Mouse (Mus musculus) megakaryocyte, embryonic 14.5 days (primary cell): Measurements from ENCODE around the gene Ism2. TPM values are rescaled to one million over a fixed set of nuclear protein-coding genes. Genes with fewer than 3 reads are reported as not detected.
"Not testable (repeated sequence)": the region's sequence is repeated elsewhere in the genome, so short reads cannot be mapped to it uniquely, and the experiment has no call there.

Experiments
- H3K27me3 ChIP-seq: replicated peaks from 2 replicates; pipeline ENCODE3; 2012; ENCODE audit warnings: inconsistent platforms
- H3K36me3 ChIP-seq: replicated peaks from 2 replicates; pipeline ENCODE3; 2012; ENCODE audit warnings: low read length, inconsistent platforms, mixed read lengths
- H3K4me1 ChIP-seq: 2 replicates; pipeline ENCODE4 v1.6.1; 2012; ENCODE audit warnings: inconsistent platforms
- H3K4me3 ChIP-seq: replicated peaks from 2 replicates; pipeline ENCODE3; 2012; ENCODE audit warnings: moderate library complexity, mild to moderate bottlenecking, inconsistent platforms
- H3K9me3 ChIP-seq: 2 replicates; pipeline ENCODE4 v1.6.1; 2012; ENCODE audit warnings: inconsistent platforms
- FLI1 ChIP-seq: IDR thresholded peaks from 2 replicates; pipeline ENCODE4 v1.6.1; 2012; ENCODE audit warnings: low read length, inconsistent platforms, mixed read lengths
- GATA1 ChIP-seq: IDR thresholded peaks from 3 replicates; pipeline ENCODE4 v1.6.1; 2012; ENCODE audit warnings: mixed read lengths, low read length, inconsistent platforms, borderline replicate concordance
- polyA plus RNA-seq: library from polyadenylated mRNA; stranded (reverse); fragments of >175 nt; gene quantifications from 2 replicates; pipeline ENCODE4 v1.2.3, GENCODE M21; 2012; ENCODE audit warnings: low replicate concordance; ENCODE audit not compliant: insufficient read depth

Gene Ism2
- polyA plus RNA-seq, 1 experiment, result 0.04 TPM

DNA sequence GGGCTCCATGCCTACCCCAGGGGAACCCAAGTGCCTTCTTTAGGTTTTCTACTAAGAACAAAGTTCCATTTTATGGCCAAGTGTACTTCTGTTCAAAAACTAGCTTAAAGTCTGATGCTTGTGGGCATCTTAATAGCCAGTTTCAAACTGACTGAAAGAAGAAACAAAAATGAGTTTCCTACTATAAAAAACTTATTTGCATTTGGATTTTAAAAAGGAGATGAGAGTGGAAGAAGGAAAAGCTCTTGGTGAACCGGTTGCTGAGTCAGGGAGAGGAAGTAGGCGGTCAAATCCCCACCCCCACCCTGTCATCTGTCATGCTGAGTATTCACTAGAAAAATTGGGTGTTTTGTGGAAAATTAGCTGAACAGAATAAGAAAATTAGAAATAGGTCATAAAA lies 30.7 kb upstream of the Ism2 start:
- Histone ChIP-seq H3K4me1 (peaks cover 83% of the 10 kb centered on the region), H3K36me3 (peaks cover 68% of the 10 kb centered on the region), H3K4me3 (peak overlapping the region; percentile 54), H3K9me3 (no peaks in the 10 kb centered on the region), H3K27me3 (no peaks in the 10 kb centered on the region)
- TF ChIP-seq FLI1, result no peak
- no peak for TF ChIP-seq GATA1

DNA sequence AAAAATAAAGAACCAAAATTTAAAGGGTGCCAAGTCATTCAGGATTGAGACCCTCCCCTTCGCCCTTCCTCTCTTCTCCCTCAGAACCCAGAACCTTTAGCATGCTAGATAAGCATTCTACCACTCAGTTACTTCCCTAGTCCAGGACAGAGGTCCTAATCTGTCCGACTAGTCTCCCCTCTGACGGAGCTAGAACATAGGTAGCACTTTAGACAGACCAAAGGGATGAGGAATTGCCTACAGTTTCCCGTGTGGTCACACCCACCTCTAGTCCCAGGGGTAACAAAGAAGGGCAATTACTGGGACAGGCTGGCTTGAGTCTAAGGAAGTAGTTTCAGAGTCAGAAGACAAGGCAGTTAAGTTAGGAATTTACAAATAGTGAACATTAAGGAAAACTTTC lies 28.5 kb upstream of the Ism2 start:
- Histone ChIP-seq H3K4me3 (peak overlapping the region; percentile 40), H3K27me3 (no peaks in the 10 kb centered on the region), H3K9me3 (no peaks in the 10 kb centered on the region), H3K4me1 (peaks cover 83% of the 10 kb centered on the region), H3K36me3 (peaks cover 69% of the 10 kb centered on the region)
- TF ChIP-seq GATA1 (no peak), FLI1 (no peak)

- H3K9me3 ChIP-seq, result no peaks in the 10 kb centered on the region
- H3K4me3 ChIP-seq, result peak overlapping the region; percentile 62
- no peaks in the 10 kb centered on the region for H3K27me3 ChIP-seq
- peaks cover 79% of the 10 kb centered on the region for H3K4me1 ChIP-seq
- peaks cover 68% of the 10 kb centered on the region for H3K36me3 ChIP-seq
- TF ChIP-seq GATA1 (no peak), FLI1 (no peak)
Observed at GRCm38 (mm10) chr12:87327610-87328009, 28.1 kb upstream of the Ism2 start.

- Histone ChIP-seq H3K36me3 (peaks cover 72% of the 10 kb centered on the region), H3K4me1 (peaks cover 57% of the 10 kb centered on the region), H3K9me3 (no peaks in the 10 kb centered on the region), H3K27me3 (no peaks in the 10 kb centered on the region), H3K4me3 (no peak overlapping the region)
- TF ChIP-seq GATA1 (no peak), FLI1 (no peak)
Observed at GRCm38 (mm10) chr12:87325452-87325851, 25.9 kb upstream of the Ism2 start.

DNA sequence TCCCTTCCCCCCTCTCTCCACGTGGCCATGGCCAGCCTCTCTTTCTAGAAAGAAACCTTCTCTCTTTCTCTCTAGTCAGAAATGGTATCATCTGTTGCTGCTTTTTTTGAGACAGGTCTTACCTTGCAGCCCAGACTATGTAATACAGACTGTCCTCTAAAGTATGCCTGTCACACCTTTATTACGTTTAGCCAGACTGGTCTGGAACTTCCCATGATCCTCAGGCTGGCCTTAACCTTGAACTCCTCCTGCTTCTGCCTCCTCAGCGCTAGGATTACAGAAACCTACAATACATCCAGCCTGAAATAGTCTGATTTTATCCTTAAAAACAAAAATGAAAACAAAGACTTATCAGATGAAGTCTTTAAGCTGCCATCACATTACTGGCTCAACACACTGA lies 19.7 kb upstream of the Ism2 start:
- Histone ChIP-seq H3K27me3 (no peaks in the 10 kb centered on the region), H3K4me1 (peaks cover 6% of the 10 kb centered on the region), H3K36me3 (peaks cover 87% of the 10 kb centered on the region), H3K9me3 (no peaks in the 10 kb centered on the region), H3K4me3 (no peak overlapping the region)
- TF ChIP-seq GATA1 (no peak), FLI1 (no peak)

DNA sequence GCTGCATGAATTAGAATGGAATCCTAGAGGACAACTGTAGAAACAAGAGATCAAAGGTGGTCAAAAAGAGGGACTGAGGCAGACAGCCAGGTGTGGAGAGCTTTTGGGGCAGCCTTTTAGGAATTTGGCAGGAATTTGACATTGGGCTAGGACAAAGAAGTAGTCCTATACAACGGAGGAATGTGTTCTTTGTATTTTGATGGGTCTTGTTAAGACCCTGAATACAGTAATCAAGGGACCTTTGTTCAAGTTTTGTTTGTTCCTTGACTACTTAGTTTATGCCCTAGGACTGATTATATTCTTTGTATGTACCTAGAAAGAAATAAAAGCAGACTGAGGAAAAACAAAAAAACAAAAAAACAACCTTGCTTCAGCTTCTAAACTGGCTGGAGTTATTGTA lies 18.4 kb upstream of the Ism2 start:
- H3K36me3 ChIP-seq, result peaks cover 86% of the 10 kb centered on the region
- no peaks in the 10 kb centered on the region for H3K27me3 ChIP-seq
- H3K9me3 ChIP-seq, result no peaks in the 10 kb centered on the region
- peaks cover 3% of the 10 kb centered on the region; the same call in 1 of the 2 replicates for H3K4me1 ChIP-seq
- TF ChIP-seq GATA1, result no peak
- TF ChIP-seq FLI1, result no peak
- no peak overlapping the region for H3K4me3 ChIP-seq

DNA sequence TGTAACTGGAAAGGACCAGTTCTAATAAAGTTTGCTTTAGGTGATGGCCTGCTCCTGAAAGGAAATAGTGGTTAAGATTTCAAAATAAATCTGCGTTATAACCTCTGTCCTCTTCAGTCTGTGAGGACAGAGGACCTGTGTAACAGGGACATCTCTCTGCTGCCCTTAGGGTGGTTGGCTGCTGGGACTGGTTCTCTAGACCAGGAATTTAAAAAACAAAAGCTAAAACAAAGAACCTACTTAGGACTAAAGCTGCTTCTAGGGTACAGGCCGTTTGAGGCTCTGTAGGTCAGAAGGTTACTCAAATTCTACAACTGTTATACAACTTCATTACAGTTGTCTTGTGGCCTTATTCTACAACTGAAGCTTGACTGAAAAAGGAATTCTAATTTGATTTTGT lies 13.6 kb upstream of the Ism2 start:
- no peaks in the 10 kb centered on the region for H3K9me3 ChIP-seq
- no peak overlapping the region for H3K4me3 ChIP-seq
- TF ChIP-seq GATA1, result no peak
- TF ChIP-seq FLI1, result no peak
- H3K36me3 ChIP-seq, result peaks cover 96% of the 10 kb centered on the region
- no peaks in the 10 kb centered on the region for H3K27me3 ChIP-seq
- H3K4me1 ChIP-seq, result 0 out of 2 replicates have a peak, but pooled peaks cover 3% of the 10 kb centered on the region

DNA sequence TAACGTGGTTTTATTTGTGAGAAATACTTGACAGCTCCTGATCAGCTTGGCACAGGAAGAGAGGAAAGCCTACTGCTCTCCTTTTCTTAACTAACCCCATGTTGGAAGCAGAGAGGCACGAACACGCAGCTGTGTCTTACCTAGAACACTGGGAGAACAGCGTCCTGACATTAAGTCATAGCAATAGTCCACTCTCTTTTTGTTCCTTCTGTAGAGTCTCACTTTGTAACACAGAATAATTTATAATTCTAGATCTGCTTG lies 7.0 kb upstream of the Ism2 start:
- H3K9me3 ChIP-seq, H3K27me3 ChIP-seq, H3K4me3 ChIP-seq, H3K4me1 ChIP-seq: not testable (repeated sequence)
- peaks cover 46% of the 10 kb centered on the region for H3K36me3 ChIP-seq

DNA sequence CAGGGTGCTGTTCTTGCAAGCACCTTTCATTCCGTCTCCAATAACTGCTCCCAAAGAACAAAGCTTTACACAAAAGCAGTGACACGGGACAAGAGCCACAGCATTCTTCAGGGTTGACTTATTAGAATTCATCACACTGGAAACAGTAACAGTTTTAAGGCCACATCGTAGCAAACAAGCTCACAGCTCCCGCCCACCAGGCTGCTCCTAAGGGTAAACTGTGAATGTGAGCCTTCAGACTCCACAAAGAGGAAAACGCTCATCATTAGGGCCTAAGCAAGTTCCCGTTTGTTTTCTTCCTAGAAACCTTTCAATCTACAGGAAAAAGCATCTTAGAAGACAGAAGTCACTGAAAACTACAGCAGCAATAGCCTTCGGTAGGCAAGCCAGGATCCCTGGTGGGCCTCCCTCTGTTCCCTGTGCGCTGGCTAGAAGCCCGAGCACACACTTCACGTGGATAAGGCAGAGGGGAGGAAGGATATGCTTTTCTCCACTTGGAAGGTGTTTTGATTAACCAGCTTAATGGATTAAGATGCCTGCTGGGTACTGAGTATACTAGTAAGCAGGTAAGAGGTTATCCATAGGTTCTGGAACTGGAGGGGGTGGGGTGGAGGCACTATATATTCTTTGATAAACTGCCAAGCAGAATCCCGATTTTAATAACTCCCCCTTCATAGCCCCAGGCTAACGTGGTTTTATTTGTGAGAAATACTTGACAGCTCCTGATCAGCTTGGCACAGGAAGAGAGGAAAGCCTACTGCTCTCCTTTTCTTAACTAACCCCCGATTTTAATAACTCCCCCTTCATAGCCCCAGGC lies 6.5 kb upstream of the Ism2 start:
- Histone ChIP-seq H3K36me3 (peaks cover 40% of the 10 kb centered on the region), H3K27me3 (peaks cover 6% of the 10 kb centered on the region), H3K9me3 (no peaks in the 10 kb centered on the region), H3K4me1 (peaks cover 6% of the 10 kb centered on the region), H3K4me3 (no peak overlapping the region)
- TF ChIP-seq FLI1, result no peak
- TF ChIP-seq GATA1, result no peak

DNA sequence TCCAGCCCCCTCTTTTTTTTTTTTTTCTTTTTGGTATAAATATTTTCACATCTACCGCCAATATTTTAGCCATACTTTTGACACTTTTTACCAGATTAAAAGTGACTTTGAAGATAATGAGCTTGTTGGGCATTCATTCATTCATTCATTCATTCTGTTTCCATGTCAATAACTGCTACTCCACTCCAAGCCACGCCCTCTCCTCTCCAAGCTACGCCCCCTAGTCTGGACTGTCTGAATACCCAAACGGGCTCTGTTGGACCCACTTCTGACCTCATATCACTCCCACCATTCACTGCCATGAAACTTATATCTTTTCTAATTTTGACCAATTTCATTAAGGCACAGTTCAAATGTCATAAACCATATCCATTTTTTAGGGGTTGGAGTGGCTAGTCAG lies 1.7 kb upstream of the Ism2 start:
- no peaks in the 10 kb centered on the region for H3K9me3 ChIP-seq

GRCm38 (mm10) chr12:87300441-87300690 lies 861 bp upstream of the Ism2 start:
- Histone ChIP-seq H3K4me3 (peak overlapping the region; percentile 92), H3K27me3 (peaks cover 40% of the 10 kb centered on the region), H3K36me3 (no peaks in the 10 kb centered on the region), H3K9me3 (no peaks in the 10 kb centered on the region), H3K4me1 (peaks cover 22% of the 10 kb centered on the region)
- TF ChIP-seq GATA1 (no peak), FLI1 (no peak)

More for the DNA sequence above, 1.7 kb upstream of the Ism2 start:
- no peaks in the 10 kb centered on the region for H3K36me3 ChIP-seq
- no peak overlapping the region for H3K4me3 ChIP-seq
- H3K27me3 ChIP-seq, result peaks cover 34% of the 10 kb centered on the region
- TF ChIP-seq GATA1 (no peak), FLI1 (no peak)
- H3K4me1 ChIP-seq, result peaks cover 28% of the 10 kb centered on the region
